Mouse (Mus musculus) CH12.LX (cell line): ENCODE measurements around the gene Shq1.

Experiments used
- CHD1 ChIP-seq: IDR thresholded peaks from 2 replicates; pipeline ENCODE4 v1.6.1; 2012; ENCODE audit warnings: low read depth, low read length, improper control_type of control experiment, inconsistent platforms
- CTCF ChIP-seq, 2 experiments: IDR thresholded peaks in 1 of 2; conservative IDR thresholded peaks in 1 of 2; 2 replicates each; pipeline ENCODE4 v1.5.1; 2011 to 2012; ENCODE audit warnings: low read depth in 2 of 2, low read length in 2 of 2, improper control_type of control experiment in 1 of 2, inconsistent platforms in 1 of 2, mild to moderate bottlenecking in 1 of 2, moderate library complexity in 1 of 2
- EP300 ChIP-seq: IDR thresholded peaks from 2 replicates; pipeline ENCODE4 v1.6.1; 2011; ENCODE audit warnings: low read length, improper control_type of control experiment
- GABPA ChIP-seq: IDR thresholded peaks from 2 replicates; pipeline ENCODE4 v1.6.1; 2012; ENCODE audit warnings: low read depth, low read length, improper control_type of control experiment, inconsistent platforms; ENCODE audit not compliant: insufficient replicate concordance
- MAX ChIP-seq: IDR thresholded peaks from 2 replicates; pipeline ENCODE4 v1.6.1; 2011; ENCODE audit warnings: low read length, improper control_type of control experiment
- MXI1 ChIP-seq: IDR thresholded peaks from 2 replicates; pipeline ENCODE4 v1.6.1; 2011; ENCODE audit warnings: mild to moderate bottlenecking, low read depth, low read length, improper control_type of control experiment
- PAX5 ChIP-seq: IDR thresholded peaks from 2 replicates; pipeline ENCODE4 v1.6.1; 2012; ENCODE audit warnings: low read length, inconsistent platforms, mixed read lengths
- POLR2A ChIP-seq: IDR thresholded peaks from 2 replicates; pipeline ENCODE4 v1.6.1; 2011; ENCODE audit warnings: low read depth, mild to moderate bottlenecking, improper control_type of control experiment, low read length
- RAD21 ChIP-seq: IDR thresholded peaks from 2 replicates; pipeline ENCODE4 v1.6.1; 2011; ENCODE audit warnings: low read depth, mild to moderate bottlenecking, low read length, improper control_type of control experiment, moderate library complexity
- SIN3A ChIP-seq: IDR thresholded peaks from 2 replicates; pipeline ENCODE4 v1.6.1; 2012; ENCODE audit warnings: low read length, improper control_type of control experiment, inconsistent platforms
- SMC3 ChIP-seq: IDR thresholded peaks from 2 replicates; pipeline ENCODE4 v1.6.1; 2011; ENCODE audit warnings: low read depth, low read length, improper control_type of control experiment
- UBTF ChIP-seq: IDR thresholded peaks from 2 replicates; pipeline ENCODE4 v1.6.1; 2012; ENCODE audit warnings: low read depth, mild to moderate bottlenecking, inconsistent platforms, low read length, improper control_type of control experiment, moderate library complexity
- ZMIZ1 ChIP-seq: IDR thresholded peaks from 2 replicates; pipeline ENCODE4 v1.6.1; 2012; ENCODE audit warnings: low read depth, mild to moderate bottlenecking, inconsistent platforms, low read length, improper control_type of control experiment

GRCm38 (mm10) chr6:100590602-100591001 lies 80.4 kb downstream of the Shq1 start:
- no peak for TF ChIP-seq SMC3
- no peak for TF ChIP-seq CTCF (conservative IDR thresholded peaks at IDR 0.05 in 1 of 2, IDR thresholded peaks at IDR 0.05 in 1 of 2; ENCODE audit: low read depth in 2 of 2, low read length in 2 of 2)
- no peak for TF ChIP-seq MAX
- TF ChIP-seq UBTF = no peak
- no peak for TF ChIP-seq GABPA
- TF ChIP-seq CHD1 = no peak
- no peak for TF ChIP-seq ZMIZ1
- no peak for TF ChIP-seq POLR2A
- no peak for TF ChIP-seq RAD21
- TF ChIP-seq EP300 = no peak
- no peak for TF ChIP-seq SIN3A
- TF ChIP-seq PAX5 = no peak
- TF ChIP-seq MXI1 = no peak
